Mouse (Mus musculus): ENCODE results near the gene Ly75. TPM values are rescaled to one million over a fixed set of nuclear protein-coding genes. Genes with fewer than 3 reads are reported as not detected.

The Ly75 gene
- total RNA-seq, 2 experiments from 2014 or later: 1.2 to 1.7 TPM

- intact Hi-C loops (cut with DNase I): no loop called here
- DNase-seq (ENCODE audit: low spot score in 2 of 2): no peak
These were observed 5.8 kb downstream of the Ly75 start for GRCm38 (mm10) chr2:60377260-60377659.

- no peak for DNase-seq (ENCODE audit: low spot score in 2 of 2)
- intact Hi-C loops (cut with DNase I): no loop called here
These were observed 7.4 kb downstream of the Ly75 start for GRCm38 (mm10) chr2:60375608-60376107.

- intact Hi-C loops (cut with DNase I): no loop called here
- no peak for DNase-seq (ENCODE audit: low spot score in 2 of 2)
These were observed 8.0 kb downstream of the Ly75 start for GRCm38 (mm10) chr2:60375126-60375525.

GRCm38 (mm10) chr2:60370188-60370587 lies 12.9 kb downstream of the Ly75 start:
- no peak for DNase-seq (ENCODE audit: low spot score in 2 of 2)
- intact Hi-C loops (cut with DNase I): no loop called here

- intact Hi-C loops (cut with DNase I): no loop called here
- no peak for DNase-seq (ENCODE audit: low spot score in 2 of 2)
These were observed 13.6 kb downstream of the Ly75 start for GRCm38 (mm10) chr2:60369454-60369853.

- intact Hi-C loops (cut with DNase I): no loop called here
- no peak for DNase-seq (ENCODE audit: low spot score in 2 of 2)
These were observed 15.2 kb downstream of the Ly75 start for GRCm38 (mm10) chr2:60367871-60368270.

- intact Hi-C loops (cut with DNase I): no loop called here
- DNase-seq (ENCODE audit: low spot score in 2 of 2): no peak
These were observed 15.9 kb downstream of the Ly75 start for GRCm38 (mm10) chr2:60367204-60367603.

GRCm38 (mm10) chr2:60365820-60366610 lies 17.1 kb downstream of the Ly75 start:
- intact Hi-C loops (cut with DNase I): no loop called here
- no peak for DNase-seq (ENCODE audit: low spot score in 2 of 2)

GRCm38 (mm10) chr2:60365138-60365775 lies 17.8 kb downstream of the Ly75 start:
- intact Hi-C loops (cut with DNase I): no loop called here
- no peak for DNase-seq (ENCODE audit: low spot score in 2 of 2)

- intact Hi-C loops (cut with DNase I): no loop called here
- no peak for DNase-seq (ENCODE audit: low spot score in 2 of 2)
These were observed 21.0 kb downstream of the Ly75 start for GRCm38 (mm10) chr2:60362146-60362545.

GRCm38 (mm10) chr2:60359796-60360195 lies 23.3 kb downstream of the Ly75 start:
- intact Hi-C loops (cut with DNase I): no loop called here

GRCm38 (mm10) chr2:60355388-60355683 lies 27.8 kb downstream of the Ly75 start:
- peak in 1 of 2 experiments; percentile 35 for DNase-seq (ENCODE audit: low spot score in 2 of 2)
- intact Hi-C loops (cut with DNase I): no loop called here

More at GRCm38 (mm10) chr2:60359796-60360195, 23.3 kb downstream of the Ly75 start:
- no peak for DNase-seq (ENCODE audit: low spot score in 2 of 2)

- intact Hi-C loops (cut with DNase I): no loop called here
- no peak for DNase-seq (ENCODE audit: low spot score in 2 of 2)
These were observed 28.3 kb downstream of the Ly75 start for GRCm38 (mm10) chr2:60354541-60355387.

- intact Hi-C loops (cut with DNase I): no loop called here
- DNase-seq (ENCODE audit: low spot score in 2 of 2): no peak
These were observed 30.8 kb downstream of the Ly75 start for GRCm38 (mm10) chr2:60352296-60352695.

GRCm38 (mm10) chr2:60351781-60352180 lies 31.3 kb downstream of the Ly75 start:
- intact Hi-C loops (cut with DNase I): no loop called here
- DNase-seq (ENCODE audit: low spot score in 2 of 2): no peak

GRCm38 (mm10) chr2:60347875-60348274 lies 35.2 kb downstream of the Ly75 start:
- intact Hi-C loops (cut with DNase I): no loop called here
- no peak for DNase-seq (ENCODE audit: low spot score in 2 of 2)

GRCm38 (mm10) chr2:60346531-60346930 lies 36.6 kb downstream of the Ly75 start:
- DNase-seq (ENCODE audit: low spot score in 2 of 2): no peak
- intact Hi-C loops (cut with DNase I): no loop called here

GRCm38 (mm10) chr2:60345717-60346116 lies 37.4 kb downstream of the Ly75 start:
- no peak for DNase-seq (ENCODE audit: low spot score in 2 of 2)
- intact Hi-C loops (cut with DNase I): no loop called here

- intact Hi-C loops (cut with DNase I): no loop called here
- DNase-seq (ENCODE audit: low spot score in 2 of 2): no peak
These were observed 39.4 kb downstream of the Ly75 start for GRCm38 (mm10) chr2:60343607-60344289.

Measured in left cerebral cortex, postnatal 25 days (tissue).